Mouse (Mus musculus) ES-Bruce4 (cell line): ENCODE measurements around the gene Cxcl10. TPM values are rescaled to one million over a fixed set of nuclear protein-coding genes. Genes with fewer than 3 reads are reported as not detected.

ENCODE experiments used
- H3K27ac ChIP-seq: 2 replicates; pipeline ENCODE4 v1.5.1; 2012; ENCODE audit warnings: low read length, inconsistent platforms; ENCODE audit not compliant: insufficient read depth
- H3K27me3 ChIP-seq: 2 replicates; pipeline ENCODE4 v1.6.1; 2012; ENCODE audit warnings: mild to moderate bottlenecking, low read length, inconsistent platforms; ENCODE audit not compliant: control insufficient read depth, poor library complexity, insufficient read depth, severe bottlenecking
- H3K36me3 ChIP-seq: 2 replicates; pipeline ENCODE4 v1.6.1; 2012; ENCODE audit warnings: inconsistent platforms, mild to moderate bottlenecking, low read length, moderate library complexity; ENCODE audit not compliant: control insufficient read depth, poor library complexity, insufficient read depth, severe bottlenecking
- H3K4me1 ChIP-seq: one replicate; pipeline ENCODE4 v1.8.1; 2011; ENCODE audit warnings: low read length; ENCODE audit not compliant: control insufficient read depth, insufficient read depth
- H3K4me3 ChIP-seq: 2 replicates; pipeline ENCODE4 v1.5.1; 2011; ENCODE audit warnings: low read depth, mild to moderate bottlenecking, low read length
- H3K9ac ChIP-seq: 2 replicates; pipeline ENCODE4 v1.6.1; 2012; ENCODE audit warnings: low read depth, mild to moderate bottlenecking, inconsistent platforms; ENCODE audit not compliant: poor library complexity, severe bottlenecking
- H3K9me3 ChIP-seq: replicated peaks from 2 replicates; pipeline ENCODE4 v1.6.1; 2012; ENCODE audit warnings: mild to moderate bottlenecking, low read length, inconsistent platforms; ENCODE audit not compliant: control insufficient read depth, poor library complexity, insufficient read depth, severe bottlenecking
- CTCF ChIP-seq: IDR thresholded peaks from one replicate; pipeline ENCODE4 v1.8.1; 2011; ENCODE audit warnings: low read depth, low read length
- EP300 ChIP-seq: IDR thresholded peaks from 2 replicates; pipeline ENCODE4 v1.6.1; 2011; ENCODE audit warnings: low read depth, low read length; ENCODE audit not compliant: insufficient read depth
- POLR2A ChIP-seq: IDR thresholded peaks from one replicate; pipeline ENCODE4 v1.8.1; 2011; ENCODE audit warnings: low read length; ENCODE audit not compliant: insufficient read depth
- polyA plus RNA-seq: library from polyadenylated mRNA; stranded (reverse); fragments of >200 nt; gene quantifications from 2 replicates; pipeline ENCODE4 v1.2.4, GENCODE M21; 2011; ENCODE audit warnings: low read depth; ENCODE audit not compliant: missing spikeins, insufficient read depth, insufficient read length

The Cxcl10 gene
- polyA plus RNA-seq, 1 experiment = 11.7 TPM

DNA sequence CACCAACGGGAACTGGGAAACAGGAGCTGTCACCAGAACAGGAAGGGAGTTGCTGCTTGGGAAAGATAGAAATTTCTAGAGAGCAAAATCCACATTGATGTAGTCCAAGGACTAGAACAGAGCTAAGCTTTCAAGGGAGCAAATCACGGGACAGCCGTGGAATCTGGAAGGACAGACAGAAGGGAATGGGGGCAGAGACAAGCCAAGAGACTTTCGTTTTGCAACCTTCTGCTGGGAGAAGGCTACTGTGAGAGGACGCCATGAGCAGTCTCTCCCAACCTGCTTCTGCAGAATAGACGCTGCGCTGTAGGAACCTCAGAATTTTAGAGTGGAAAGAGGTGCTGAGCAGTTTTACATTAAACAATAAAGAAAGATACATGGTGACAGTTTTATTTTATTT lies 1.0 kb upstream of the Cxcl10 start:
- no peak overlapping the region for H3K4me3 ChIP-seq
- TF ChIP-seq CTCF (no peak), POLR2A (no peak), EP300 (no peak)
- H3K9ac ChIP-seq = no peak overlapping the region
- peaks cover under 1% of the 10 kb centered on the region for H3K4me1 ChIP-seq
- no peaks in the 10 kb centered on the region for H3K9me3 ChIP-seq
- H3K36me3 ChIP-seq = no peaks in the 10 kb centered on the region
- no peaks in the 10 kb centered on the region for H3K27me3 ChIP-seq
- H3K27ac ChIP-seq = no peak overlapping the region

DNA sequence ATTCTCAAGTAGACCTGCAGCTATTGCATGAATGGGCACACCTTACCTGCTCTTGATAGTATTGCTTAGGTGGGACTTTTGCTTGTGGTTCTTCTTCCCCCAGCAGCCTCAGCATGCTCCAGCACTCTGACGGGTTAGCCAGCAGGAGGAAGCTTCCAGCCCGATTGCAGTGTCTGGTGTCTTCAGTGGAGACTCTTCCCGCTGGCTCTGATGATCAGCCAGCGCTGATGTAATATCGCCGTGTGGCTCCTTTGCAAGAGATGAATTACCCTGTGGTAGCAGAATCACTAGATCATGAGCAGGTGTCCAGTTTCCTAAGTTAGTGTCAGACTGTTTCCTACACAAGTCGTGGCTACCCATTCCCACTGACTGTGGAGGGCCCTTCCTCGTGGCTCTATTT lies 3.7 kb downstream of the Cxcl10 start:
- Histone ChIP-seq H3K4me3 (no peak overlapping the region), H3K4me1 (no peaks in the 10 kb centered on the region), H3K9ac (no peak overlapping the region), H3K27ac (no peak overlapping the region), H3K36me3 (no peaks in the 10 kb centered on the region), H3K27me3 (no peaks in the 10 kb centered on the region), H3K9me3 (no peaks in the 10 kb centered on the region)
- TF ChIP-seq POLR2A = no peak
- no peak for TF ChIP-seq CTCF
- no peak for TF ChIP-seq EP300

DNA sequence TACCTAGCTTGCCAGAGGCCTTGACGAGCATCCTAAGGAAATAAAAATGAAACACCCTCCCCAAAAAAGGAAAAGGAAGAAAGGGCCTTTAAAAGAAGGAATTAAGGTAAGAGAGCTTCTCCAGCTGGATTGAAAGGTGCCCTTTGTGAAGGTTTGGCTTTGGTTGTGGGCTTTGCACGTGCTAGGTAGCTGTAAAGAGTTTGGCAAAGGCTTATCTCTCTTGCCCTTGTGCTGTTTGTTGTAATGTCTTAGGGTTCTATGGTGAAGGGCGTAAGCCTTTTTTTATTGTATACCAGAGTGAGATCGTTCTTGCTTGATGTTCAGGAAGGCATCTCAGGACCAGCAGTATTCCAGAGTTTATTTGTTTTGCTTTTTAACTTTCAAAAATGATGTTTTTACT lies 8.1 kb downstream of the Cxcl10 start:
- TF ChIP-seq CTCF (no peak), EP300 (no peak), POLR2A (no peak)
- H3K27ac ChIP-seq = no peak overlapping the region
- no peaks in the 10 kb centered on the region for H3K4me1 ChIP-seq
- H3K36me3 ChIP-seq = no peaks in the 10 kb centered on the region
- no peaks in the 10 kb centered on the region for H3K27me3 ChIP-seq
- no peak overlapping the region for H3K4me3 ChIP-seq
- H3K9me3 ChIP-seq = no peaks in the 10 kb centered on the region
- no peak overlapping the region for H3K9ac ChIP-seq

DNA sequence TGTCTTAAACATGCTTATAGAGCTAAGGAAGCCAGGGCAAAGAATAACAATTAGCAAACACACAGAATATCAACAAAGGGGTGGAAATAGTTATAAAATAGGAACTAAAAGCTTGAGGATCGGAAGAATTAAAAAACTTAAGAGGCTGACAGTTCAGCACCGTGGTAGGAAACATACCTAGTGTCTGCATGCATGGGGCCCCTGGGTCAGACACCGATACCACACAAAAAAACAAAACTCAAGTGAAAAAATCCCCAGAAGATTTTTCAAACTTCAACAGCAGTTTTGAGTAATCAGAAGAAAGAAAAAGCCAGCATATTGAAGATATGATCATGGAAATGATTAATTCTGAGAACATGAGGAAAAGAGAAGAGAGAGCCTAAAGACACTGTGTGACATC lies 11.9 kb downstream of the Cxcl10 start:
- Histone ChIP-seq H3K36me3 (no peaks in the 10 kb centered on the region), H3K9me3 (no peaks in the 10 kb centered on the region), H3K4me3 (no peak overlapping the region), H3K27ac (no peak overlapping the region), H3K27me3 (no peaks in the 10 kb centered on the region), H3K4me1 (no peaks in the 10 kb centered on the region), H3K9ac (no peak overlapping the region)
- TF ChIP-seq EP300 (no peak), CTCF (no peak), POLR2A (no peak)

DNA sequence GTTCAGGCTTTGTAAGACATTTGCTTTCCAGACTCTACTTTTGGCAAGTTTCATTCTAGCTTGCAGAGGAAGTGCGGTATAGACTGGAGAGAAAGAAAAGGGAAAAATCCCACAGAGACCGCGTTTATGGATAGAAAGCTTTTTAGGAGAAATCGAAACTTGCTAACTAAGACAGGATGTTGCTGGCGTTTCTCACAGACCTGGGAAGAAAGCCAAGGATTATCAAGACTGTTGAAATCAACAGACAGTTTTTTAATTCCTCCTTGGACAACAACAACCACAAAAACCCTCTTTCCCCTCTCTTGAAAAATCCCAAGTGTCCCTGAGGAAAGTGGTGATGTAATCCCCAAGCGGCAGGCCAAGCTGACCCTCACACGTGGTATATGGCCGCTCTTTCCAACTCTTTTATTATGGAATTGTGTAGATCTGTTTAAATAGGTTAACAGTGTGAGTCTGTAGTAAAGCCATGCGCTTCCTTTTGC lies 16.3 kb downstream of the Cxcl10 start:
- no peaks in the 10 kb centered on the region for H3K27me3 ChIP-seq
- no peak overlapping the region for H3K4me3 ChIP-seq
- no peak overlapping the region for H3K27ac ChIP-seq
- no peaks in the 10 kb centered on the region for H3K4me1 ChIP-seq
- H3K36me3 ChIP-seq = no peaks in the 10 kb centered on the region
- no peak overlapping the region for H3K9ac ChIP-seq
- no peaks in the 10 kb centered on the region for H3K9me3 ChIP-seq
- TF ChIP-seq CTCF (no peak), POLR2A (no peak), EP300 (no peak)

DNA sequence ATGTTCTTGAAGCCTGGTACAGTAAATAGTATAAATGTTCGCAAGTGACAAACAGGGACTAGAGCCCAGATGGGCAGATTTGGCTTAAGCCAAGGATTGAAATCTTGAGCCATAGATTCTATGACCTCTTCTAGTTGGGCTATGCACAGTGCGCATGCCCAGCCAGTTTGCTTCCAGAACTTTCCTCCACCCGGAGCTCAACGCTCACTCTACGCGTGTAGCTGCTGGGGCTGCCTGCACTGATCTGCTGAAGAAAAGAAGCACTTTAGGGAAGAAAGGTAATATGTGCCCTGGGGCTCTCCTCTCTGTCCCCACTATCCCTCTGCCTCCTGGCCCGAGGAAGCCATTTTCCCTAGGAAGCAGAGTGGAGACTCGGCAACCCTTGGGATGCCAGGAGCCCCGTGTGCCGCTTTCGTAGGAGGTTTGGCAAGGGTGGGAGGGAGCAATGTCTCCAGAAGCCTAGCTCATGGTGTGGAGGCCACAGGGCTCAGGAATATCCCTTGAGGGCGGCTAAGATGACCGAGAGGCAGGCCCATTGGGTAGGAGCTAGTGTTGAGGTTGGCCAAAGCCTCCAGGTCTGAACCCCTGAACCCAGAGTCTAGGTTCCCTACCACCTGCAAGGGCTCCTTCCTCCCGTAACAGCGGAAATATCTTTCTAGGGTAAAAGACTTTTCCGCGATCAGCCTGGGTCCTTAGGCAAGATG lies 16.9 kb downstream of the Cxcl10 start, which contains the start of gene Art3:
Gene Art3 (plus strand): TSS at position 193 of the 704 bp plus-strand sequence.
- no peak within 1 kb of the TSS for H3K27ac ChIP-seq
- no peak for TF ChIP-seq POLR2A
- TF ChIP-seq CTCF = no peak
- TF ChIP-seq EP300 = no peak
- no peak within 1 kb of the TSS for H3K4me3 ChIP-seq

More for the DNA sequence above, 16.9 kb downstream of the Cxcl10 start, which contains the start of gene Art3:
- Histone ChIP-seq H3K9me3 (no peaks in the 10 kb centered on the region), H3K4me1 (no peaks in the 10 kb centered on the region), H3K9ac (no peak within 1 kb of the TSS), H3K27me3 (no peaks in the 10 kb centered on the region), H3K36me3 (no peaks in the 10 kb centered on the region)
